Mouse (Mus musculus) intestine, embryonic 16.5 days (tissue): ENCODE results near the gene Ubald2. TPM values are rescaled to one million over a fixed set of nuclear protein-coding genes. Genes with fewer than 3 reads are reported as not detected.

Experiments used
- ATAC-seq: fragments of 200-750 bp; cut with Nextera tagmentation; 2 replicates; pipeline ENCODE4 v1.8.0; 2017; ENCODE audit warnings: moderate TSS enrichment, moderate library complexity
- H3K27ac ChIP-seq: fragments of 300-500 bp; sonication (generic); 2 replicates; pipeline ENCODE4 v1.5.1; 2014; ENCODE audit warnings: mild to moderate bottlenecking, low read length
- H3K27me3 ChIP-seq: fragments of 300-500 bp; sonication (generic); replicated peaks from 2 replicates; pipeline ENCODE4 v1.6.1; 2014; ENCODE audit warnings: low read length, control low read depth, mixed read lengths; ENCODE audit not compliant: control insufficient read depth, insufficient read depth
- H3K36me3 ChIP-seq: fragments of 300-500 bp; sonication (generic); 2 replicates; pipeline ENCODE4 v1.6.1; 2014; ENCODE audit warnings: low read length, control low read depth; ENCODE audit not compliant: control insufficient read depth, insufficient read depth
- H3K4me1 ChIP-seq: fragments of 300-500 bp; sonication (generic); 2 replicates; pipeline ENCODE4 v1.6.1; 2014; ENCODE audit warnings: low read length, control low read depth, mixed read lengths; ENCODE audit not compliant: control insufficient read depth, insufficient read depth
- H3K4me2 ChIP-seq: fragments of 300-500 bp; sonication (generic); 2 replicates; pipeline ENCODE4 v1.6.1; 2014; ENCODE audit warnings: low read depth, low read length, control low read depth
- H3K4me3 ChIP-seq: fragments of 300-500 bp; sonication (generic); 2 replicates; pipeline ENCODE4 v1.5.1; 2014; ENCODE audit warnings: mild to moderate bottlenecking, low read length
- H3K9ac ChIP-seq: fragments of 300-500 bp; sonication (generic); 2 replicates; pipeline ENCODE4 v1.6.1; 2014; ENCODE audit warnings: low read depth, low read length
- H3K9me3 ChIP-seq: fragments of 300-500 bp; sonication (generic); 2 replicates; pipeline ENCODE4 v1.6.1; 2016; ENCODE audit warnings: low read length, control low read depth; ENCODE audit not compliant: control insufficient read depth
- polyA plus RNA-seq: library from polyadenylated mRNA; unstranded; fragments of >200 nt; fragmentation: Nextera tagmentation; extraction: Ambion mirVana; gene quantifications from 2 replicates; pipeline ENCODE4 v1.2.1, GENCODE M21; 2015

The Ubald2 gene
- polyA plus RNA-seq, 1 experiment from 2014 or later: 47.2 TPM

DNA sequence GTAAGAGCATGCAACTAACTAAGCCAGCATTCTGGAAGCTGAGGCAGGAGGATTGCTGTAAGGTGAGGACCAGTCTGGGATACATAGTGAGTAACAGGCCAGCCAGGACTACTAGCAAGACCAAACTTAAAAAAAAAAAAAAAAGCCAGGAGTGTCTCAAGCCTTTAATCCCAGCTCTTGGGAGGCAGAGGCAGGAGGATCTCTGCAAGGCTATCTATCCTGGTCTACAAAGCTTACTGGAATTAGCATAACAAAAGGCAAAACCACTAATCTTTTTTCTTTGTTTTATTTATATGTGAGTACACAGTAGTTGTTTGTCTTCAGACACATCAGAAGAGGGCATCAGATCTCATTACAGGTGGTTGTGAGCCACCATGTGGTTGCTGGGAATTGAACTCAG lies 54.3 kb downstream of the Ubald2 start:
- ATAC-seq: no peak
- no peak overlapping the region for H3K9ac ChIP-seq
- H3K36me3 ChIP-seq: peaks cover 12% of the 10 kb centered on the region; the same call in 1 of the 2 replicates
- H3K4me3 ChIP-seq: no peak overlapping the region
- no peak overlapping the region for H3K27ac ChIP-seq
- H3K4me1 ChIP-seq: peaks cover 16% of the 10 kb centered on the region
- H3K9me3 ChIP-seq: no peaks in the 10 kb centered on the region
- no peaks in the 10 kb centered on the region for H3K27me3 ChIP-seq
- H3K4me2 ChIP-seq: no peak overlapping the region

Other genes with a start within 250 kb of the Ubald2 start
- gene Ten1, start 235.2 kb upstream of the Ubald2 start, polyA plus RNA-seq: 106 and 115 TPM in 2 replicates
- 85.5 and 104 TPM in 2 replicates for gene Acox1, start 235.0 kb upstream of the Ubald2 start, polyA plus RNA-seq
- gene Evpl, start 196.0 kb upstream of the Ubald2 start, polyA plus RNA-seq: 1.9 and 2.5 TPM in 2 replicates
- gene Srp68, start 159.9 kb upstream of the Ubald2 start, polyA plus RNA-seq: 90.9 and 94.8 TPM in 2 replicates
- 0.16 and 0.31 TPM in 2 replicates for gene Galr2, start 153.2 kb upstream of the Ubald2 start, polyA plus RNA-seq
- gene Exoc7, start 126.9 kb upstream of the Ubald2 start, polyA plus RNA-seq: 52.5 and 54.6 TPM in 2 replicates
- gene Foxj1, start 98.7 kb upstream of the Ubald2 start, polyA plus RNA-seq: 0.27 and 0.36 TPM in 2 replicates
- 4.4 and 5.2 TPM in 2 replicates for gene Rnf157, start 21.1 kb upstream of the Ubald2 start, polyA plus RNA-seq
- gene Qrich2, start 32.1 kb downstream of the Ubald2 start, polyA plus RNA-seq: 0.39 TPM in 2 replicates
- 260 and 274 TPM in 2 replicates for gene Prpsap1, start 60.1 kb downstream of the Ubald2 start, polyA plus RNA-seq
- 3.9 and 5.2 TPM in 2 replicates for gene Sphk1, start 96.8 kb downstream of the Ubald2 start, polyA plus RNA-seq
- 3.1 and 3.7 TPM in 2 replicates for gene Ube2o, start 147.4 kb downstream of the Ubald2 start, polyA plus RNA-seq
- gene Aanat, start 152.3 kb downstream of the Ubald2 start, polyA plus RNA-seq: not detected in 2 replicates
- 10.8 and 11.9 TPM in 2 replicates for gene Rhbdf2, start 192.9 kb downstream of the Ubald2 start, polyA plus RNA-seq
- gene Prcd, start 219.4 kb downstream of the Ubald2 start, polyA plus RNA-seq: 1.4 and 1.9 TPM in 2 replicates
- 12.3 and 14.4 TPM in 2 replicates for gene Cygb, start 220.2 kb downstream of the Ubald2 start, polyA plus RNA-seq